Comparison of ENCODE assay signal across 17 mouse cellular contexts in genomic region chr13:97423298-97423817, GRCm38 (mm10).
A peak's percentile ranks its signal among the peaks of the same experiment; 100 is the strongest.
DNase-seq lines count a peak whose midpoint lies in the region; ATAC-seq lines count a peak whose summit lies in the region.
"Had no signal": no experiment of that assay in that cellular context is flagged by ENCODE, and none has a peak within 500 bp of the region (broad histone marks: within the 10 kb centered on the region; RNA-seq: fewer than 3 reads in every experiment).

No protein-coding gene starts in this region.

- WGBS in hindbrain, embryonic 15.5 days: 57% methylated on average over 5 of the region's 5 CpGs
- WGBS in hindbrain, embryonic 12.5 days: 82% methylated on average over 5 of the region's 5 CpGs
- 66% methylated on average over 5 of the region's 5 CpGs for WGBS in limb, embryonic 15.5 days
- WGBS in limb, embryonic 10.5 days: 90% methylated on average over 5 of the region's 5 CpGs
- 68% methylated on average over 5 of the region's 5 CpGs for WGBS in embryonic facial prominence, embryonic 14.5 days
- 53% methylated on average over 5 of the region's 5 CpGs for WGBS in forebrain, embryonic 15.5 days

- no peaks in the 10 kb centered on the region for H3K27me3 ChIP-seq in hindbrain, embryonic 15.5 days
- H3K27me3 ChIP-seq in hindbrain, embryonic 12.5 days: no peaks in the 10 kb centered on the region
- no peaks in the 10 kb centered on the region for H3K27me3 ChIP-seq in limb, embryonic 15.5 days
- 0 out of 2 replicates have a peak, but pooled peaks cover 3% of the 10 kb centered on the region for H3K27me3 ChIP-seq in limb, embryonic 10.5 days (ENCODE audit: low read depth, poor library complexity, severe bottlenecking)
- no peaks in the 10 kb centered on the region for H3K27me3 ChIP-seq in embryonic facial prominence, embryonic 14.5 days (replicated peaks; ENCODE audit: control insufficient read depth, insufficient read depth, low read length)
- no peaks in the 10 kb centered on the region for H3K27me3 ChIP-seq in forebrain, embryonic 15.5 days
- H3K27me3 ChIP-seq: liver, embryonic 15.5 days had no signal

- H3K4me3 ChIP-seq in hindbrain, embryonic 15.5 days: no peak overlapping the region
- H3K4me3 ChIP-seq in hindbrain, embryonic 12.5 days: no peak overlapping the region
- no peak overlapping the region for H3K4me3 ChIP-seq in limb, embryonic 15.5 days
- no peak overlapping the region for H3K4me3 ChIP-seq in limb, embryonic 10.5 days
- no peak overlapping the region for H3K4me3 ChIP-seq in embryonic facial prominence, embryonic 14.5 days (ENCODE audit: low read depth, low read length)
- H3K4me3 ChIP-seq in forebrain, embryonic 15.5 days: no peak overlapping the region
- H3K4me3 ChIP-seq: liver, embryonic 15.5 days; midbrain, embryonic 12.5 days; myocyte had no signal

- ATAC-seq in hindbrain, embryonic 15.5 days (ENCODE audit: low FRiP score, low read depth): no peak
- no peak for ATAC-seq in hindbrain, embryonic 12.5 days (ENCODE audit: low FRiP score)
- ATAC-seq in limb, embryonic 15.5 days (ENCODE audit: insufficient number of reproducible peaks, low FRiP score, low TSS enrichment, low read depth): no peak
- no peak for ATAC-seq in embryonic facial prominence, embryonic 14.5 days (ENCODE audit: low read depth)
- ATAC-seq in forebrain, embryonic 15.5 days (replicated peaks): no peak

- H3K4me2 ChIP-seq in hindbrain, embryonic 15.5 days: no peak overlapping the region
- no peak overlapping the region for H3K4me2 ChIP-seq in hindbrain, embryonic 12.5 days (replicated peaks)
- H3K4me2 ChIP-seq in limb, embryonic 15.5 days: no peak overlapping the region
- H3K4me2 ChIP-seq in embryonic facial prominence, embryonic 14.5 days (ENCODE audit: low read depth, low read length): no peak overlapping the region
- no peak overlapping the region for H3K4me2 ChIP-seq in forebrain, embryonic 15.5 days (replicated peaks)
- H3K4me2 ChIP-seq: liver, embryonic 15.5 days; midbrain, embryonic 12.5 days had no signal

- 0 out of 2 replicates have a peak overlapping the region, but pooled peaks have one; percentile 3 for H3K27ac ChIP-seq in hindbrain, embryonic 15.5 days (replicated peaks)
- H3K27ac ChIP-seq in hindbrain, embryonic 12.5 days: no peak overlapping the region
- peak overlapping the region; percentile 24; the same call in 1 of the 2 replicates for H3K27ac ChIP-seq in limb, embryonic 15.5 days
- no peak overlapping the region for H3K27ac ChIP-seq in limb, embryonic 10.5 days
- 0 out of 2 replicates have a peak overlapping the region, but pooled peaks have one; percentile 28 for H3K27ac ChIP-seq in embryonic facial prominence, embryonic 14.5 days (replicated peaks; ENCODE audit: low read depth, low read length)
- peak overlapping the region; percentile 69; the same call in 1 of the 2 replicates for H3K27ac ChIP-seq in forebrain, embryonic 15.5 days (replicated peaks)
- H3K27ac ChIP-seq: liver, embryonic 15.5 days; macrophage; midbrain, embryonic 12.5 days had no signal

- no peak for DNase-seq in limb, embryonic 10.5 days (ENCODE audit: low spot score)
- no peak for DNase-seq in embryonic facial prominence, embryonic 14.5 days (ENCODE audit: low spot score)
- no peak for DNase-seq in cerebellum, postnatal 25 days
- DNase-seq in B cell, adult 2 months: no peak
- DNase-seq: cerebellum, adult 8-10 months; gastrocnemius, postnatal 25 days; kidney, adult 8-10 months; kidney, postnatal 25 days; right cerebral cortex, postnatal 4 days had no signal

- H3K9ac ChIP-seq in hindbrain, embryonic 15.5 days: no peak overlapping the region
- H3K9ac ChIP-seq in hindbrain, embryonic 12.5 days: no peak overlapping the region
- no peak overlapping the region for H3K9ac ChIP-seq in limb, embryonic 15.5 days
- H3K9ac ChIP-seq in embryonic facial prominence, embryonic 14.5 days (ENCODE audit: low read depth, low read length): no peak overlapping the region
- no peak overlapping the region for H3K9ac ChIP-seq in forebrain, embryonic 15.5 days (replicated peaks)
- H3K9ac ChIP-seq: liver, embryonic 15.5 days; midbrain, embryonic 12.5 days had no signal

- no peaks in the 10 kb centered on the region for H3K9me3 ChIP-seq in hindbrain, embryonic 15.5 days
- H3K9me3 ChIP-seq in hindbrain, embryonic 12.5 days (replicated peaks): no peaks in the 10 kb centered on the region
- no peaks in the 10 kb centered on the region for H3K9me3 ChIP-seq in limb, embryonic 15.5 days
- H3K9me3 ChIP-seq in limb, embryonic 10.5 days (replicated peaks): no peaks in the 10 kb centered on the region
- H3K9me3 ChIP-seq in embryonic facial prominence, embryonic 14.5 days (ENCODE audit: control insufficient read depth, low read length): no peaks in the 10 kb centered on the region
- H3K9me3 ChIP-seq in forebrain, embryonic 15.5 days: no peaks in the 10 kb centered on the region
- H3K9me3 ChIP-seq: liver, embryonic 15.5 days; midbrain, embryonic 12.5 days had no signal

- H3K36me3 ChIP-seq in hindbrain, embryonic 15.5 days: no peaks in the 10 kb centered on the region
- no peaks in the 10 kb centered on the region for H3K36me3 ChIP-seq in hindbrain, embryonic 12.5 days
- H3K36me3 ChIP-seq in limb, embryonic 15.5 days: no peaks in the 10 kb centered on the region
- no peaks in the 10 kb centered on the region for H3K36me3 ChIP-seq in limb, embryonic 10.5 days
- H3K36me3 ChIP-seq in embryonic facial prominence, embryonic 14.5 days (ENCODE audit: control insufficient read depth, insufficient read depth, low read length): no peaks in the 10 kb centered on the region
- no peaks in the 10 kb centered on the region for H3K36me3 ChIP-seq in forebrain, embryonic 15.5 days
- H3K36me3 ChIP-seq: liver, embryonic 15.5 days; midbrain, embryonic 12.5 days had no signal

- peaks cover 16% of the 10 kb centered on the region for H3K4me1 ChIP-seq in hindbrain, embryonic 15.5 days (replicated peaks)
- H3K4me1 ChIP-seq in hindbrain, embryonic 12.5 days: peaks cover 20% of the 10 kb centered on the region
- H3K4me1 ChIP-seq in limb, embryonic 15.5 days: peaks cover 16% of the 10 kb centered on the region
- peaks cover 19% of the 10 kb centered on the region for H3K4me1 ChIP-seq in limb, embryonic 10.5 days
- peaks cover 15% of the 10 kb centered on the region; the same call in 1 of the 2 replicates for H3K4me1 ChIP-seq in embryonic facial prominence, embryonic 14.5 days (ENCODE audit: control insufficient read depth, insufficient read depth, low read length)
- H3K4me1 ChIP-seq in forebrain, embryonic 15.5 days: peaks cover 18% of the 10 kb centered on the region
- H3K4me1 ChIP-seq: liver, embryonic 15.5 days had no signal

Comparison
In these comparisons a context has a peak if more than half of its experiments do, and no peak if none do; other contexts are left out.
1. H3K27ac ChIP-seq: peak in hindbrain, embryonic 15.5 days (single experiment), limb, embryonic 15.5 days (single experiment), embryonic facial prominence, embryonic 14.5 days (single experiment) and forebrain, embryonic 15.5 days (single experiment); none in hindbrain, embryonic 12.5 days (single experiment) and limb, embryonic 10.5 days (single experiment).